Mouse (Mus musculus): ENCODE measurements around the gene Arf1.

Arf1 gene

GRCm38 (mm10) chr11:59226251-59226650 is 1.8 kb downstream of the Arf1 start:
- 17% methylated on average over 3 of the region's 3 CpGs for WGBS

GRCm38 (mm10) chr11:59225167-59225566 is 2.9 kb downstream of the Arf1 start:
- 47% methylated on average over 2 of the region's 2 CpGs for WGBS

- WGBS: 39% methylated on average over 2 of the region's 2 CpGs
Measured at GRCm38 (mm10) chr11:59224470-59224869, 3.6 kb downstream of the Arf1 start.

GRCm38 (mm10) chr11:59224025-59224424 is 4.0 kb downstream of the Arf1 start:
- 77% methylated on average over 3 of the region's 3 CpGs for WGBS

DNA sequence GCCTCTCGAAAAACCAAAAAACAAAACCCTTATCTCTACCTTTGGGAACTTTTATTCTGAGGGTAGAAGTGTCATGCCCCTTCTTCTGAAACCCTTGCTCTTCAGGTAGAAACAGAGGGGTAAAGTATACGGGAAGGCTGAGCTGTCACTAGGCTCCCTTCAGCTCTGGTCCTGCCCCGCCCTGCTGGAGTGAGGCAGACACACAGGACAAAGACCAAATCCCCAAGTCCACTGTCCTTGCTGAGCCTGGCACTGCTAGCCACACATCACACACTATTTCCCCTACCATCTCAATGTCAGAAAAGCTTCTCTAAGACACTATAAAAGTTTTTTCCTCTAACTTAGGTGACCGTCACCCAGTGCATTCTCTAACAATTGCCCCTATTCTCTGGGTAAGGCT is 5.8 kb downstream of the Arf1 start:
- WGBS: 78% methylated on average over 4 of the region's 4 CpGs

DNA sequence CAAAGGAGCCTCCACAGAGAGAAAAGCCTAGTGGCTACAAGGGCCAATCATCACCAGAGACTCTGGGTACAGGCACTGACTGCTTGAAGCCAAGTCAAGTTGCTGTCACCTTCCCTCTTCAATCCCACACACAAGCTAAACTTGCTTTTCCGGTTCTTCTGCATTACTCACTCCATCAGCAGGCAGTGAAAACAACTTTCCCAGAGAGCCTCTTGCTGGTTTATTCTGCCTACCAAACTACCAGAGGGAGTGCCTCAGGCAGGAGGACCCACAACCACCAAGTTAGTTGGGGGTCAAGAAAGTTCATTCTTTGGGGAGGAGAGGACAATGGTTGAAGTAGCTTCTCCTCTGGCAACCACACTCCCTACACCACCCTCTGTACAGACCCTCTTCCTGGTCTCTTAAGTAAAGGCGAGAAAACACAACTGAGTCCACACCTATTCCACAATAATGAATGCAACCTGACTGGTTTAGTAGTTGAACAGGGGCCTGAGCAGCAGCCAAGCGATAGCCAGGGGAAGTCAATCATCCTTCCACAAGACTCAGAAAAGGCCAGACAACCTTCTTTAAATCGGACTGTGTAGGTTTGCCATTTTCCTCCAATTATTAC is 9.6 kb downstream of the Arf1 start:
- WGBS: 73% methylated on average over 4 of the region's 4 CpGs

DNA sequence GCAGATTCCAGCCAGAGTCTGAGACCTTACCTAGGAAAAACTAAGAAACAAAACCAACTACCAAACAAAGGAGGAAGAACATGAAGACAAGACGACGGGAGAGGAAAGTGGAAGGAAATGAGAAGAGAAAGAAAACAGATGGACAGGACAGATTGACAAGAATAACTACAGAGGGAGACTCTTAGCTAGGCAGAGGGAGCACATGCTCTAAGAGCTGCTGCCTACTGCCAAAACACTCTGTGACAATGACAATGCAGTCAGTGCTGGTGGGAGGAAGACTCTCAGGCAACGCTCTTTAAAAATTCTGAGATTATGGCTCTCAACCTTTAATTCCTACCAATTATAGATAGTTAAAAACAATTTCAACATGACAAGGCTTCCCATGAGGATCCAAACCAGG is 11.1 kb downstream of the Arf1 start:
- 15% methylated on average over 3 of the region's 3 CpGs for WGBS

GRCm38 (mm10) chr11:59212892-59213494 is 15.1 kb downstream of the Arf1 start:
- WGBS: 64% methylated on average over 12 of the region's 12 CpGs

DNA sequence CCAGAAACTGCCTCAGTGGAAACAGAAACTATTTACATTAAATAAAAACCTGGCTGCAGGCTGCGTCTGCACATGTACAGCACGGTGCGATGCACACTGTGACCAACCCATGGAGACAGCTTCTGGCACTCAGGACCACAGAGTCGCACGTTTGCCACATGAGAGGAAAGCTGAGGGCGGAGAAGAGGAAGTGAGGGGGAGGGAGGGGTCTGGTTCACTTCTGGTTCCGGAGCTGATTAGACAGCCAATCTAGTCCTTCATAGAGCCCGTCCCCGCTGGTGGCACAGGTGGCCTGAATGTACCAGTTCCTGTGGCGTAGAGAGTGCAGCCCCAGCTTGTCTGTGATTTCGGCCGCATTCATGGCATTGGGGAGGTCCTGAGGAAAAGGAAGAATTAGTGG is 15.8 kb downstream of the Arf1 start:
- 51% methylated on average over 12 of the region's 12 CpGs for WGBS

GRCm38 (mm10) chr11:59211561-59211960 is 16.5 kb downstream of the Arf1 start:
- 73% methylated on average over 9 of the region's 9 CpGs for WGBS

GRCm38 (mm10) chr11:59210020-59210419 is 18.1 kb downstream of the Arf1 start:
- 56% methylated on average over 4 of the region's 4 CpGs for WGBS

GRCm38 (mm10) chr11:59209580-59209979 is 18.5 kb downstream of the Arf1 start:
- WGBS: 38% methylated on average over 5 of the region's 5 CpGs

DNA sequence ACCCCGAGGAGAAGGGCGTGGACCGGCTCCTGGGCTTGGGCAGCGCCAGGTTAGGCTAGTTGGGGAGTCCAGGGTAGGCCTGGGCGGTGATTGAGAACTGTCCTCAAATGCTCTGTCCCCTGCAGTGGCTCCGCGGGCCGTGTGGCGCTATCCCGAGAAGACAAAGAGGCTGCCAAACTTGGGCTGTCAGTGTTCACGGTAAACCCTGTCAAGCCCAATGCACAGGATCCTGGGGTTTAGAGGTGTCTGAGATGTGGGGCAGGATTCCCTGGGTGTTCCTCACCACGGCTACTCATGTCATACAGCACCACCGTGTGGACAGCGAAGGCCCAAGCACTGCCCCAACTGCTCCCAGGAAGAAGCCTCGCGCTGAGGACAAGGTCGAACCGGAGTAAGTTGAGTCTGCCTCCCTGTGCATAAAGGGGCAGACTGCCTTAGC is 19.0 kb downstream of the Arf1 start:
- WGBS: 7% methylated on average over 18 of the region's 18 CpGs

DNA sequence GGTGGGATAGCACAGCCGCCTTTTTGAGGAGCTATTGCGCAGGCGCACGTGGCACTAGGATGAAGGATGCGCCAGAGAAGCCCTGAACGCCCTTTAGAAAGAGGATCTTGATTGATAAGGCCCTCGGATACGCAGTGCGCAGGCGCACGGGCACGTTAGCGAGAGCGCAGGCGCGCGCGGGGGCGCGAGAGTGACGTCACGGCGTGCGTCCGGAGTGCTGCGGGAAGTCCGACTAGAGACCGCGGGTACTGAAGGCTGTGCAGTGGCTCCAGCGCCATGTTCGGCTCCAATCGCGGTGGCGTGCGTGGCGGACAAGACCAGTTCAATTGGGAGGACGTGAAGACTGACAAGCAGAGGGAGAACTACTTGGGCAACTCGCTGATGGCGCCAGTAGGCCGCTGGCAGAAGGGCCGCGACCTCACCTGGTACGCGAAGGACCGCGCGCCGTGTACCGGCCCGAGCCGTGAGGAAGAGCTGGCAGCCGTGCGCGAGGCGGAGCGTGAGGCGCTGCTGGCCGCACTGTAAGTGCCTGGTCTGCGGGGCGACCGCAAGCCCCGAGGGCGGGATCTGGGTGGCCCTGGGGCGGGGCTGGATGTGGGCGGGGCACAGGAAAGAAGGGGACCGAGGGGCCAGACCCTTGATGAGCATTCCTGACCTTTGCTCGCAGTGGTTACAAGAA is 19.8 kb downstream of the Arf1 start, which contains the start of gene 2310033P09Rik:
Gene 2310033P09Rik, plus strand, starts transcription at position 169 of the 679 bp plus-strand sequence.
- under 1% methylated on average over 67 of the region's 67 CpGs for WGBS

GRCm38 (mm10) chr11:59202081-59202995 is 25.7 kb downstream of the Arf1 start, which contains the start of gene Mrpl55:
Mrpl55 (plus strand) TSS chr11:59202486.
- WGBS: under 1% methylated on average over 63 of the region's 63 CpGs

GRCm38 (mm10) chr11:59201216-59202002 is 26.7 kb downstream of the Arf1 start:
- WGBS: 31% methylated on average over 16 of the region's 16 CpGs

DNA sequence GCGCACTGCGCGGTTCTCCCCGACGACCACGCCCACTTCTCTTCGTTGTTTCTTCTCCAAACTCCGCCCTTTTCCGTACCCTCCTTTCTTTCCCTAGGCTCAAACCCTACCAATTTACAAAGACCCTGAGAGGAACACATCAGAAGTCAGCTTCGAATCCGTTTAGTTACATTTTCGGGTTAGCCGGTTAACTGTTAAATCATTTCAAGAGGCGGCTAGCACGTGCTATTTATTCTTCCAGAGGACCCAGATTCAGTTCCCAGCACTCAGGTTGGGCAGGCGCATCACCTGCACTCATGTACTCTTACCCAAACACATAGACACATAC is 36.0 kb downstream of the Arf1 start, which contains the start of gene Guk1:
Gene Guk1, minus strand, starts transcription at position 154 of the 328 bp plus-strand sequence.
- WGBS: 3% methylated on average over 16 of the region's 16 CpGs

- under 1% methylated on average over 59 of the region's 59 CpGs for WGBS
Measured at GRCm38 (mm10) chr11:59191231-59192058, 36.6 kb downstream of the Arf1 start.

DNA sequence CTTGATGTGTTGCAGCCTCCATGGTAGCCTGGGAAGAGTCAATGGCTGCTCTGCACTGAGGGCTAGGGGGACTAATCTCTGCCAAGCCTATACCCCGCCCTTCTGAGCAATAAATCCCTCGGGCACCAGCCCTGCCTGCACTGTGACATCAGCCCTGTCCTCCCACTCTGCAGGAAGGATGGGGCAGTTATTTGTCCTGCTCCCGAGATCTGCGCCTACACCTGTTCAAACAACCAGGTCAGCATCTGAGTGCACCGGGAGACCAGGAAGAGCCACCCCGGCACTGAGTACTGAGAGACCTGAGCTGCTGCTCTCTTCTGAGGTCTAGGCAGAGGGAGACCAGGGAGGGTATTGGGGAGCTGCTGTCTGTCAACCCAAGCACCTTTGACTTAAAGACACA is 40.4 kb downstream of the Arf1 start:
- 76% methylated on average over 6 of the region's 6 CpGs for WGBS

DNA sequence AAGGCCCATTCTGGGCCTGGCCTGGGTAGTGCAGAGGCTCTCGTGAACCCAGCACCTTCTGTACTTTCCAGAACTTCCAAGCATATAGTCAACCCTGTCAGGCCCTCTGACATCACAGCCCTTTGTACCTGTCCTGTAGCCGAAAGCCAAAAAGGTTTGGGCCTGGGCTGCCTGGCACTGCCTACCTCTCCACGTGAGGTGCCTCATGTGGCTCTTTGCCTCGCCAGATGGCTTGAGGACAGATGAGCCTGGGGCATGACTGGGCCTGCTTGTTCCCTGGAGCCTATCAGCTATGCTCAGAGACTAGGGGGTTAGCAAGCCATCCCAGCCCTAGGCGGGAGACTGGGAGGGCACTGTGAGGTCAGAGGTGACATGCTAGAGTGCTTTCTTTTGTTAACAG is 42.6 kb downstream of the Arf1 start:
- WGBS: 86% methylated on average over 5 of the region's 5 CpGs

All from cerebral cortex, adult 2 months (tissue).